Mouse (Mus musculus): ENCODE data around the gene Skor1. TPM values are rescaled to one million over a fixed set of nuclear protein-coding genes. Genes with fewer than 3 reads are reported as not detected.

The Skor1 gene
- polyA plus RNA-seq, 1 experiment from 2014 or later = 5.0 TPM

DNA sequence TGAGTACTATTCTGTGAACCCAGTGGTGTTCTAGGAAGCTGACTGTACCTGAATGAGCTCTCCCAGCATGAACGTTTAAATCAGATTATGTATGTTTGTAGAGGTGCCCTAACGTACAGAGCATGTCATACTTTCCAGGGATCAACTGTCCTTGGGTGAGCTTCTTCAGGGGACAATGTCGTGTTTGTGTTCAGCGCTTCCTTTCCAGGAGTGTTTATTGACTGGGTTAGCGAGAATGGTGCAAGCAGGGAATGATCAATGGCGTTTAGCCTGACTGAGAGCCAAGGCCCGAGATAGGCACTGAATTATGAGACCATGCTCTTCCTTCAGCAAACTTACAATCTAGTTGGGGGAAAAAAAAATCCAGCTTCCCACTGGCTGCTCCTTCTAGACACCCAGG, 35.1 kb upstream of the Skor1 start:
- Histone ChIP-seq H3K4me1 (ENCODE audit: control insufficient read depth, insufficient read depth, low read length) (peaks cover 50% of the 10 kb centered on the region), H3K4me3 (replicated peaks; ENCODE audit: low read depth, low read length) (no peak overlapping the region), H3K9me3 (ENCODE audit: control insufficient read depth, low read length) (no peaks in the 10 kb centered on the region), H3K27ac (replicated peaks; ENCODE audit: low read depth, low read length) (no peak overlapping the region), H3K36me3 (ENCODE audit: control insufficient read depth, insufficient read depth, low read length) (no peaks in the 10 kb centered on the region), H3K9ac (replicated peaks; ENCODE audit: low read length) (no peak overlapping the region), H3K27me3 (ENCODE audit: control insufficient read depth, insufficient read depth, low read length) (peaks cover 18% of the 10 kb centered on the region; the same call in 1 of the 2 replicates), H3K4me2 (ENCODE audit: low read length) (no peak overlapping the region)
- 69% methylated on average over 7 of the region's 7 CpGs for whole genome bisulfite sequencing
- ATAC-seq (ENCODE audit: low FRiP score, low TSS enrichment) = no peak
- no peak for DNase-seq

DNA sequence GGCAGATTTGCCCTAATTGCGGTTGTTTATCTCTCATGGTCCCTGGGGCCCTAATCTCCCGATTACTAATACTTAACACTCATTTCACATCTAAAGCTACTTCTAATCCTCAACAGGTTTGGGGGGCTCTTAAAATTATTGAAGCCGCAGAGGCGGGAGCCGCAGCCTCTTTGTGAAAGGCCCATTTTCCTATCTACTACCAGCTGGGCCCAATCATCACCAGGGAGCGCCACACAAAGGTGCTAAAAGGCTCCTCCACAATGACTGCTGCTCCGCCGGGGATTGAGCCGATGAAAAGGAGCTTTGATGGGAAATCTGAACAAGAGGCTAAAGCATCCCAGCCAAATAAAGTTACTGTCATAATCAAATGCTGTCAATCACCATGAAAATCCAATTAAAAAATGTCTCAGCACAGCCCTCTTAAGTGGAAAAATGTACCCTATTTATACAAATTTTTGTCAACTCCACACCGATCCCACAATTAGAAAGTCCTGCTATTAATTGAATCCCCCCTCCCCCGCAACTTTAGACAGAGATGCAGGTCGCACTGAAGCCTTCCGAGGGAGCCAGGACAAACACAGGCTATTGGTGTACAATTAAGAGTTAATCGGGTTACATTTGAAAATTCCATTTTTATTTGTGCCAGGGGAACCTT, 33.7 kb upstream of the Skor1 start:
- no peaks in the 10 kb centered on the region for H3K36me3 ChIP-seq (ENCODE audit: control insufficient read depth, insufficient read depth, low read length)
- 5% methylated on average over 14 of the region's 14 CpGs for WGBS
- peak overlapping the region; percentile 38; the same call in 1 of the 2 replicates for H3K27ac ChIP-seq (replicated peaks; ENCODE audit: low read depth, low read length)
- H3K9me3 ChIP-seq (ENCODE audit: control insufficient read depth, low read length) = no peaks in the 10 kb centered on the region
- H3K27me3 ChIP-seq (ENCODE audit: control insufficient read depth, insufficient read depth, low read length) = peaks cover 18% of the 10 kb centered on the region; the same call in 1 of the 2 replicates
- DNase-seq (peak; percentile 82), ATAC-seq (ENCODE audit: low FRiP score, low TSS enrichment) (no peak)
- peaks cover 39% of the 10 kb centered on the region for H3K4me1 ChIP-seq (ENCODE audit: control insufficient read depth, insufficient read depth, low read length)
- H3K4me2 ChIP-seq (ENCODE audit: low read length) = peak overlapping the region; percentile 20
- no peak overlapping the region for H3K9ac ChIP-seq (replicated peaks; ENCODE audit: low read length)
- no peak overlapping the region for H3K4me3 ChIP-seq (replicated peaks; ENCODE audit: low read depth, low read length)

DNA sequence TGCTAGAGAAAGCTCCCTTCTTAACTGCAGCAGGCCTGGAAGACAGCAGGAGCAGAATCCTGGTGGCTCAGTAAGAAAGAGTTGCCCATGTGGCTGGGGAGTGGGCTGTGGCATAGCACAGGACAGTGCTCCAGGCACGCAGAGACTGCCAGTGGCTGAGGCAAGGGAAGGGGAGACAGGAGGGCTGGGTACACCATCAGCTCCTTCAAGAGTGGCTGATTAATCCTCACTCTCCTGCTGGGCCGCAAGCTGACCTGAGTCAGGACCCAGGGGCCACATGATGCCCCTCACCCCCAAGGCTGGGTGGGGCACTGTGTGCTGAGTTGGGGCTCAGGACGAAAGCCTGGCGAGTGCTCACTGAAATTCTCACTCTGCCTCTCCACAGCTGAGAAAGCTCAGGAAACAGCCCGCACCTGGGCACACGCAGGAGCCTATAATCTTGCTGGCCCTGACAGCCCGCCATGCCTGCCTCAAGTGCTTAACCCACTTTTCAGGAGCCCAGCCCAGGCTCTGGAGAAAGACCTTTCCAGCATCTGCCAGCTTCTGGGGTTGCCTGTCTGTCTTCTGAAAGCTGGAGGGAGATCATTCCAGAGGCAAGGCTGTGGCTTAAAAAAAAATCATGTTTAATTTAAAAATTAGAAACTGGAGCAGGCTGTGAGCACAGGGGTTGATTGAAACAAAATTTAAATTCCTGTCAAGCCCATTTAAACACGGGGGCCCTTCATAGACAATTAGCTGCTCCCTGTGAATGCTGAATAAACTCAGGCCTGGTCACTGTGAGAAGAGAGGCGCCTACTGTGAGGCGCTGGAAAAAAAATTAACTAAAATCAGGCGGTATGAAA, 32.8 kb upstream of the Skor1 start:
- peak overlapping the region; percentile 20; the same call in 1 of the 2 replicates for H3K4me2 ChIP-seq (ENCODE audit: low read length)
- DNase-seq (peak; percentile 58), ATAC-seq (ENCODE audit: low FRiP score, low TSS enrichment) (no peak)
- H3K9ac ChIP-seq (replicated peaks; ENCODE audit: low read length) = peak overlapping the region; percentile 12; the same call in 1 of the 2 replicates
- no peaks in the 10 kb centered on the region for H3K36me3 ChIP-seq (ENCODE audit: control insufficient read depth, insufficient read depth, low read length)
- no peaks in the 10 kb centered on the region for H3K9me3 ChIP-seq (ENCODE audit: control insufficient read depth, low read length)
- no peak overlapping the region for H3K4me3 ChIP-seq (replicated peaks; ENCODE audit: low read depth, low read length)
- H3K27ac ChIP-seq (replicated peaks; ENCODE audit: low read depth, low read length) = peak overlapping the region; percentile 38; the same call in 1 of the 2 replicates
- 25% methylated on average over 11 of the region's 11 CpGs for WGBS
- H3K27me3 ChIP-seq (ENCODE audit: control insufficient read depth, insufficient read depth, low read length) = peaks cover 18% of the 10 kb centered on the region; the same call in 1 of the 2 replicates
- H3K4me1 ChIP-seq (ENCODE audit: control insufficient read depth, insufficient read depth, low read length) = peaks cover 38% of the 10 kb centered on the region

DNA sequence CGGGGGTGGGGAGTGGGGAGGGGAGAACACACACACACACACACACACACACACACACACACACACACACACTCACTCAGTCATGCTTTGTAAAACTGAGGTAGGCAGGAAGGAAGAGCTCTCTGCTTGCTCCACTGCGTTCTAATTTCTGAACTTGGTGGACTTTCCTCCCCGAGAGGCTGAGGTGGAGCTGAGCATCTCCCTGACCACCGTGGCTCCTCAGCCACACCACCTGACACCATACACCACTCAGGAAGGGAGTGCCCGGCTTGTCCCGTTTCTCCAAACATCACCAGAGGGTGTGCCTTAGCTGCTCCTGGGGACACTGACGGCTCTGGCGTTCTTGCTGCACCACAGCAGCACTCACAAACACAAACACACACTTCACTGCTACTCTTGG, 29.5 kb upstream of the Skor1 start:
- no peak overlapping the region for H3K9ac ChIP-seq (replicated peaks; ENCODE audit: low read length)
- H3K4me1 ChIP-seq (ENCODE audit: control insufficient read depth, insufficient read depth, low read length) = peaks cover 29% of the 10 kb centered on the region
- ATAC-seq (ENCODE audit: low FRiP score, low TSS enrichment) (no peak), DNase-seq (no peak)
- no peaks in the 10 kb centered on the region for H3K9me3 ChIP-seq (ENCODE audit: control insufficient read depth, low read length)
- no peaks in the 10 kb centered on the region for H3K36me3 ChIP-seq (ENCODE audit: control insufficient read depth, insufficient read depth, low read length)
- no peaks in the 10 kb centered on the region; the same call in 1 of the 2 replicates for H3K27me3 ChIP-seq (ENCODE audit: control insufficient read depth, insufficient read depth, low read length)
- H3K4me2 ChIP-seq (ENCODE audit: low read length) = no peak overlapping the region
- no peak overlapping the region for H3K27ac ChIP-seq (replicated peaks; ENCODE audit: low read depth, low read length)
- H3K4me3 ChIP-seq (replicated peaks; ENCODE audit: low read depth, low read length) = no peak overlapping the region
- WGBS = 91% methylated on average over 8 of the region's 8 CpGs

DNA sequence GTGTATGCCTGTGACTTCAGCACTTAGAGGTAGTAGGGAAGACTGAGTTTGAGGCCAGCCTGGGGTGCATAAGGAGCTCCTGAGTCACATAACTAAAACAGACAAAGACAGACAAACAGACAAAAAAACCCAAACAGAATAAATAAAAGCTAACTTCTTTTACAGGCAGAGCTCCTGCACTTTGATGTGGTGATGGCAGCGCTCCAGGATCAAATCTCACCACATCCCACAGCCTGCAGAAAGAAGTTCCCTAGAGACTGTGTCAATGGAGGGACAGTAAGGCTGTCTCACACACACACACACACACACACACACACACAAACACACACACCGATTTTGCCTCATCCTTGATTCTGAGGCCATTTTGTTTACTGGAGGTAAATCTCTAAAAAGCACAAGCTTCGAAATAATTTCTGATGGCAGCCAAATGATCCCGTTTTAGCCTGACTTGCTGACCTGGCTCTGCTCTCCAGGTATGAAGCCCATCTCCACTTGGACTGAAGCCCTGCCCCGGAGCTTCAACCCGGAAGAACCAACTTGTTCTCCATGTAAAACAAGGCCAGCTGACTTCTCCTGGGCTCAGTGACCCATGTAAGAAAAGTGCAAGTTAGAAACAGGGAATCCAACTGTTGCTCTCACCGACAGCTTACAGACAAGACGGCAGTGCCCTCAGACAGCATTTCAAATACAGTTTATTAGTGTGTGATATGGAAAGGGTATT, 25.4 kb upstream of the Skor1 start:
- Histone ChIP-seq H3K9ac (replicated peaks; ENCODE audit: low read length) (no peak overlapping the region), H3K27ac (replicated peaks; ENCODE audit: low read depth, low read length) (no peak overlapping the region), H3K4me2 (ENCODE audit: low read length) (no peak overlapping the region), H3K4me3 (replicated peaks; ENCODE audit: low read depth, low read length) (no peak overlapping the region), H3K9me3 (ENCODE audit: control insufficient read depth, low read length) (no peaks in the 10 kb centered on the region), H3K4me1 (ENCODE audit: control insufficient read depth, insufficient read depth, low read length) (peaks cover 5% of the 10 kb centered on the region; the same call in 1 of the 2 replicates), H3K27me3 (ENCODE audit: control insufficient read depth, insufficient read depth, low read length) (no peaks in the 10 kb centered on the region; the same call in 1 of the 2 replicates), H3K36me3 (ENCODE audit: control insufficient read depth, insufficient read depth, low read length) (no peaks in the 10 kb centered on the region)
- 89% methylated on average over 8 of the region's 8 CpGs for WGBS
- ATAC-seq (ENCODE audit: low FRiP score, low TSS enrichment) (no peak), DNase-seq (no peak)

DNA sequence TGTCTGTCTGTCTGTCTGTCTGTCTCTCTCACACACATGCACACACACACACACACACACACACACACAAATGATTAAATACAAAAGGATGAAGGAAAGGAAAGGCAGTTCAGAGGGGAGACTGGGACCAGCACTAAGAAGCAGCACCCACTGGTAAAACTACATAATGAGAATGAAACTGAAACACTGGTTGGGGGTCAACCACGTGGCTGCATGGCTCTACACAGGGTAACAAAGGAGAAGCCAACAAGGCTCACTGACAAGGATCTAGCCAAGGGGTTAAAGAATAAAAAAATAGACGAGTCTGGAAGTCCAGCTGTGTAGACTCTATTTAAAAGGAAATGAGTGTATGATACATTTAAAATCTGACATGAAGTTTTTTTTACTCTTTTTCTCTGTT, 23.2 kb upstream of the Skor1 start:
- Histone ChIP-seq H3K4me2 (ENCODE audit: low read length) (no peak overlapping the region), H3K4me1 (ENCODE audit: control insufficient read depth, insufficient read depth, low read length) (peaks cover 4% of the 10 kb centered on the region; the same call in 1 of the 2 replicates), H3K9ac (replicated peaks; ENCODE audit: low read length) (no peak overlapping the region), H3K4me3 (replicated peaks; ENCODE audit: low read depth, low read length) (no peak overlapping the region), H3K27me3 (ENCODE audit: control insufficient read depth, insufficient read depth, low read length) (no peaks in the 10 kb centered on the region; the same call in 1 of the 2 replicates), H3K9me3 (ENCODE audit: control insufficient read depth, low read length) (no peaks in the 10 kb centered on the region), H3K27ac (replicated peaks; ENCODE audit: low read depth, low read length) (no peak overlapping the region), H3K36me3 (ENCODE audit: control insufficient read depth, insufficient read depth, low read length) (0 out of 2 replicates have a peak, but pooled peaks cover 2% of the 10 kb centered on the region)
- WGBS = 47% methylated on average over 2 of the region's 2 CpGs
- DNase-seq = no peak
- ATAC-seq (ENCODE audit: low FRiP score, low TSS enrichment) = no peak

DNA sequence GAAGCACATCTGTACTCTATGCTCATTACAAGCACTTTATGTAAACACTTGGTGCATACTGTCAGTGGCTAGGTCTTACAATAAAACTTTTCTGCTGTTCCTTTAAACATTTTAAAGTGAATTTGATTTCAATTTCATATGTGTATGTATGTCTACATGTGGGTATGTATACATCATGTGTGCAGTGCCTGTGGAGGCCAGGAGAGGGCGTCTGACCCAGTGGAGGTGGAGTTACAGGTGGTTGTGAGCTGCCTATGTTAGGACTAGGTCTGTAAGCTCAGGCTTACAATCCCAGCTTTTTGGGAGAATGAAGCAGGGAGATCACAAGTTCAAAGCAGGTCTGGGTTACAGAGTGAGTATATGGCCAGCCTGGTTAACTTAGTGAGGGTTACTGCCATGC, 20.4 kb upstream of the Skor1 start:
- Histone ChIP-seq H3K9me3 (ENCODE audit: control insufficient read depth, low read length) (no peaks in the 10 kb centered on the region), H3K27me3 (ENCODE audit: control insufficient read depth, insufficient read depth, low read length) (no peaks in the 10 kb centered on the region), H3K4me3 (replicated peaks; ENCODE audit: low read depth, low read length) (no peak overlapping the region), H3K4me2 (ENCODE audit: low read length) (no peak overlapping the region), H3K27ac (replicated peaks; ENCODE audit: low read depth, low read length) (no peak overlapping the region), H3K4me1 (ENCODE audit: control insufficient read depth, insufficient read depth, low read length) (no peaks in the 10 kb centered on the region), H3K36me3 (ENCODE audit: control insufficient read depth, insufficient read depth, low read length) (0 out of 2 replicates have a peak, but pooled peaks cover 2% of the 10 kb centered on the region), H3K9ac (replicated peaks; ENCODE audit: low read length) (no peak overlapping the region)
- 92% methylated on average over 1 of the region's 1 CpGs for WGBS
- DNase-seq = no peak
- no peak for ATAC-seq (ENCODE audit: low FRiP score, low TSS enrichment)

DNA sequence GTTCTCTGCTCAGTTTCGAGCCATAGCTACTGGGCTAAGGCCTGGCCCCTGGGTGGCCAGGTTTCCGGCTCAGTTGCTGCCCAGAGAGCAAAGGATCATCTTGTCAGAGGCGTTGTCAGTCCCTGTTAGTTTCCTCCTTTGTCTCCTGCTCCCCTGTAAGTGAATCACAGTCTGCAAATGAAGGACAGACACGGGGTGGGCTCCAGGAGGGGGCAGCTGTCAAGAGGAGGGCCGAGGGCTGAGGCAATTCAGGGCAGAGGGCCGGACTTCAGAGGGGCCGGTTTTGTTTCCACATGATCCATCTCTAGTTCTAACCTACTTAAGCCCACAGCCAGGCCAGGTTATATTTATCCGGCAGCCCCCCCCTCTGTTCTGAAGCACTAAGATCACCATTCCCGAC, 16.3 kb upstream of the Skor1 start:
- Histone ChIP-seq H3K4me2 (ENCODE audit: low read length) (no peak overlapping the region), H3K9me3 (ENCODE audit: control insufficient read depth, low read length) (no peaks in the 10 kb centered on the region), H3K27me3 (ENCODE audit: control insufficient read depth, insufficient read depth, low read length) (no peaks in the 10 kb centered on the region), H3K4me3 (replicated peaks; ENCODE audit: low read depth, low read length) (no peak overlapping the region), H3K4me1 (ENCODE audit: control insufficient read depth, insufficient read depth, low read length) (no peaks in the 10 kb centered on the region), H3K9ac (replicated peaks; ENCODE audit: low read length) (no peak overlapping the region), H3K27ac (replicated peaks; ENCODE audit: low read depth, low read length) (no peak overlapping the region), H3K36me3 (ENCODE audit: control insufficient read depth, insufficient read depth, low read length) (0 out of 2 replicates have a peak, but pooled peaks cover 2% of the 10 kb centered on the region)
- DNase-seq = no peak
- WGBS = 16% methylated on average over 9 of the region's 9 CpGs
- ATAC-seq (ENCODE audit: low FRiP score, low TSS enrichment) = no peak
